Mouse (Mus musculus): Measurements from ENCODE around the gene Large1.
"Not testable (repeated sequence)": the region's sequence is repeated elsewhere in the genome, so short reads cannot be mapped to it uniquely, and the experiment has no call there.

Gene Large1

GRCm38 (mm10) chr8:73293655-73294054, 59.7 kb downstream of the Large1 start:
- DNase-seq: no peak

- no peak for DNase-seq
Observed at GRCm38 (mm10) chr8:73291630-73292029, 61.7 kb downstream of the Large1 start.

DNA sequence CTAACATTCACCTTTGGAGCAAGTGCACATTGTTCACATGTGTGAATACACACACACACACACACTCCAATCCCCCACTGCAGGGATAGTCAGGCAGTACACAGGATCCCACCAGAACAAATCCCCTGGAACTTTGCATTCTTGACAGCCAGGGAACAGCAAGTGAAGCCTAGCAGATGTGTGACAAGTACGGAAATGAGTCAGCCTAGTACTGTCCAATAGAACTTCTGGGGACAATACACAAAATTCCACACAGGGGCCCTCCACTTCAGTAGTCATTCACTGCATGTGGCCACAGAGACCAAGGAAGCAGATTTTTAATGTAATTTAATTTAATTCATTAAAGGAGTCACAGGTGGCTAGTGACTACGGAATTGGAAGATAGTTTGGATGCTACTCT, 62.7 kb downstream of the Large1 start:
- no peak for DNase-seq

- no peak for DNase-seq
Observed at GRCm38 (mm10) chr8:73289831-73290230, 63.5 kb downstream of the Large1 start.

DNA sequence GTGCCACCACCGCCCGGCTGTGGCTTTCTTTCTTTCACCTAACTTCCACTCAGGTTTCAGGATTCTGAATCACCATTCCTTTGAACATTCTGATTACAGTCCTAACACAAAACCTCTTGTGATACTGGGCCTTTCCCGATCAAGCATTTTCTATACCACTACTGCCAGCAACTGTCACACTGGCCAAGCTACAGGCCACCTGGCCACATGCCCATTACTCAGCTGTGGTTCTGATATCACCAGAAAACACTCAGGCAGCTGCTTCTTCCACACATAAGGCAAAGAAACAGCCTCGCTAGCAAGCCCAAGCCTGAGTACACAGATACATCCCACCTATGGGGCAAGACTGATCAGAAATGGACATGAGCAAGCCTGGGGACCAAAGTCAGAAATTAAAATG, 71.3 kb downstream of the Large1 start:
- peak; percentile 51 for DNase-seq

- no peak for DNase-seq
Observed at GRCm38 (mm10) chr8:73276015-73276414, 77.3 kb downstream of the Large1 start.

GRCm38 (mm10) chr8:73275445-73275844, 77.9 kb downstream of the Large1 start:
- DNase-seq: not testable (repeated sequence)

DNA sequence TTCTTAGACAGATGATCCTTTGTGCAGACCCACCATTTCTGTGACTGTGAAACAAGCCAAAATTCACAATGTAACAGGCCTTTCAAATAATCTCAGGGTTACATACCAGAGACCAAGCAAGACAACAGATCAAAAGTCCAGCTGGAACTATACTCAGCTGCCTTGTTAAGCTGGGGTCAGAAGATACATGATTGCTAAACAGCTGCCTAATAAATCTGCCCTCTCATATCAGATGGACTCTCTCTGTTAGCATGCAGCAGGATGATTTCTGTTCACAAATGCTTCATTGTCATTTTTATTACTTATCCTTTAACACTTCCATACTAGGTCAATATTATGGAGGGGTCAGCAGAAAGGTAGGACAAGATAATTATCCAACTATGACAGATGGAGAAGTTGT, 80.2 kb downstream of the Large1 start:
- DNase-seq: no peak

GRCm38 (mm10) chr8:73270991-73271390, 82.3 kb downstream of the Large1 start:
- no peak for DNase-seq

DNA sequence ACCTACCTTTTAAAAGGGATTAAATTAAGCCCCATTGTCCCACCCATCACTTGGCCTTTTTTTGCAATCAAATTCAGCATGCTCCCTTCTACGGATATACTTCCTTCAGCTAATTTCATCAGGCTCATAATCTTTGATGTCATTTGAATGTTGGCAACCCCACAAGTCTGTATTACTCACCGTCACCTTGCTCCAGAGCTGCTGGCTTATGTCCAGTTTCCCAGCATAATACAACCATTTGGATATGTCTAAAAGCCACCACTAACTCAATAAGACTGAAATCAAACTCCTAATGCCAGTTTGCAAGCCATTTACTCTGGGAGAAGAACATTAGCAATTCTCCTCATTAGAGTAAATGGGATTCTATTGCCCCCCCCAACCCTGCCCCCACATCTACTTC, 95.4 kb downstream of the Large1 start:
- DNase-seq: peak; percentile 49

GRCm38 (mm10) chr8:73244186-73244585, 109.2 kb downstream of the Large1 start:
- DNase-seq: no peak

DNA sequence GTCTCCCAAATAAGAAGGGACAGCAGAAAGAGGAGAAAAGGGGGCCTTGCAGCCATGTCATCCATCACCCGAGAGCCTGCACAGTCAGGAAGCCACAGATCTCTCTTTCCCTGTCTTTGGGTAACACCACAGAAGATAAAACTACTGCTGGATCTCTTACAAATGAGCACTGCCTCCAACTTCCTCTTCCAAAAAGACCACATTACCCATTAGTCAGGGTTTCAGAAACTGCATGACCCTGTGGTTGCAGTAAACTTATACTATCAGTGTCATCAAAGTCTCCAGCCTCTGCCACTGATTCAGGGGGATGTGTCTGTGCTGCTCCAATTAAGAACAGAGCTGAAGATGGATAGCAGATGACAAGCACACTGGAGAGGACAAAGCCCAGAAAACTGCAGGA, 111.3 kb downstream of the Large1 start:
- no peak for DNase-seq

DNA sequence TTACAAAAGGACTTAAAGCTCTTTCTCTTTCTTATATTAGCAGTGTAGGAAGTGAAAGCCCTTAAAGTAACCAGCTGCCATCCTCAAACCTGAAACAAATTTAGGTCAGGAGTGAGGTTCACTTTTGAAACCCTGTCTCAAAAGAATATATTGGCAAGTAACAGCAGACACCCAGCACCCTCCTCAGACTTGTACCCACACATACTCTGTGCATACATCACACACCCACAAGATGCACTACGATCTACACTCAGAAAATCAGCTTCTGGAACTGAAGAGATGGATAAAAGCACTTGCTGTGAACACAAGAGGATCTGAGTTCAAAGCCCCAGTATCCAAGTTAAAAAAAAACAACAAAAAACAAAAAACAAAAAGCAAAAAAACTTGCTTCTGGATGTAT, 119.1 kb downstream of the Large1 start:
- DNase-seq: no peak

GRCm38 (mm10) chr8:73233358-73234041, 119.8 kb downstream of the Large1 start:
- peak; percentile 59 for DNase-seq

- no peak for DNase-seq
Observed at GRCm38 (mm10) chr8:73226841-73227240, 126.5 kb downstream of the Large1 start.

GRCm38 (mm10) chr8:73225654-73226053, 127.7 kb downstream of the Large1 start:
- DNase-seq: no peak

GRCm38 (mm10) chr8:73219178-73219811, 134.0 kb downstream of the Large1 start:
- no peak for DNase-seq

DNA sequence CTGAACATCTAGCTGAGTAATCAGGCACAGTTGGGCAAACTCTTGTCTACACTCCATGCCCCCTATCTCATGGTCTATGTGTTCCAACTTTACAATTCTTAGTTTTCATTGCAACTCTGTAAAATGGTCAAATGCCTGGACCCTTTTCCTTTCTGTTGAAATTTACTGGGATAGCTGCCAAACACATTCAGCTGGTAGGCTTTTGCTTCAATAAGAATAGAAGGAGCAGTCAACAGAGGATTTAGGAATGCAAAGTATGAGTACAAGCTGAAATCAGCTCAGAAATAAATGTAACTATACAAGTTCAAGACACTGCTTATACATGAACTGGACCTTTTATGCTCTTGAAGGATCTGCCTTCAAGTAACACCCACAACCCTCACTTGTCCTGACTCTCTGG, 146.5 kb downstream of the Large1 start:
- DNase-seq: no peak

GRCm38 (mm10) chr8:73201854-73202253, 151.5 kb downstream of the Large1 start:
- DNase-seq: no peak

DNA sequence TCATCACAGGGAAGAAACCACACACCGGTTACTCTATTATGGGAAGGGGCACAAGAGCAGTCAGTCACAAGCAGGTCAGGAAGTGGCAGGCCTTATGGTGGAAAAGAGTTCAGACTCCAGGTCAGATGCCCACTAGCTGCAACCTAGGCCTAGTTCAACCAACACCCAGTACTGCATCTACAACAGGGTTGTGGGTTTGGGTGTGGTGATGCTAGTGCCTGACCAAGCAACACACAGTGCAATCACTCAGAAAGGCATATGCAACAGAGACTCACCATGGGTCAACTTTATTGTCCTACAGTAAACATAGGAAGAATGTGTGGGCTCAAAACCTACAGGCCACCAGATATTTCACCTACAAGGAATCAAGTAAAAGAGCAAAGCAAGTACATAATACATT, 155.6 kb downstream of the Large1 start:
- no peak for DNase-seq

- no peak for DNase-seq
Observed at GRCm38 (mm10) chr8:73188684-73189083, 164.7 kb downstream of the Large1 start.

DNA sequence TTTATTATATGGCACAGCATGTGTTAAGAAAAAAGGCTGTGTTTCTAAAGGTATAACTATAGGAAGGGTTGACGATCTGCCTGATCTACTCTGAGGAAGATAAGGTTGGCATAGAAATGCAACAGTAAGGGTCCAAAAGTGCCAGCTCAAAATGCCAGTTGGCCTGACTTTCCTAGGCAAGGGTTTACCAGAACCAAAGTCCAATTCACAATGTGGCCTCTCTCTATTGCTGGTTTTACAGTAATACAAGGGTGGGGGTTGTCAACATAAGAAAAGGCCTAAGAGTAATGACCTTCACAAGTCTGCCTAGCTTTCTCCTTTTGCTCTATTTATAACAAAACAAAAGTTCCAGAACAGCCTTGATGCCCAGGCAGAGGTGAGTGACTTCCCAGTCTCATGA, 166.0 kb downstream of the Large1 start:
- no peak for DNase-seq

- no peak for DNase-seq
Observed at GRCm38 (mm10) chr8:73178434-73178833, 174.9 kb downstream of the Large1 start.

GRCm38 (mm10) chr8:73172661-73173060, 180.7 kb downstream of the Large1 start:
- no peak for DNase-seq

- no peak for DNase-seq
Observed at GRCm38 (mm10) chr8:73161994-73162393, 191.3 kb downstream of the Large1 start.
